Mouse (Mus musculus) embryo, embryonic 10 days (tissue): ENCODE measurements around the gene Alppl2.

ENCODE experiments used
- DNase-seq: peaks from one replicate; pipeline ENCODE4 v3.0.0-alpha.2; 2015; ENCODE audit warnings: low spot score

The Alppl2 gene

GRCm38 (mm10) chr1:87089828-87090227 lies at the start of gene Alppl2:
TSS of gene Alppl2 (minus strand) at chr1:87089928.
- no peak for DNase-seq

GRCm38 (mm10) chr1:87131803-87132202 lies 42.1 kb upstream of the Alppl2 start:
- DNase-seq: no peak

GRCm38 (mm10) chr1:87127206-87128030 lies 37.7 kb upstream of the Alppl2 start:
- DNase-seq: no peak

GRCm38 (mm10) chr1:87124673-87125072 lies 34.9 kb upstream of the Alppl2 start, which contains the start of gene Akp3:
TSS of gene Akp3 (plus strand) at chr1:87124973.
- no peak for DNase-seq

- DNase-seq: no peak
Measured at GRCm38 (mm10) chr1:87114784-87115183, 25.1 kb upstream of the Alppl2 start.

GRCm38 (mm10) chr1:87111719-87112354 lies 22.1 kb upstream of the Alppl2 start:
- DNase-seq: peak; percentile 40

GRCm38 (mm10) chr1:87108564-87108963 lies 18.8 kb upstream of the Alppl2 start:
- no peak for DNase-seq

- no peak for DNase-seq
Measured at GRCm38 (mm10) chr1:87106536-87106935, 16.8 kb upstream of the Alppl2 start.

GRCm38 (mm10) chr1:87103936-87104335 lies 14.2 kb upstream of the Alppl2 start:
- no peak for DNase-seq

GRCm38 (mm10) chr1:87102114-87102513 lies 12.4 kb upstream of the Alppl2 start:
- no peak for DNase-seq

GRCm38 (mm10) chr1:87101411-87101810 lies 11.7 kb upstream of the Alppl2 start, which contains the start of gene Alpi:
TSS of gene Alpi (minus strand) at chr1:87101606.
- no peak for DNase-seq

- DNase-seq: peak; percentile 81
Measured at GRCm38 (mm10) chr1:87098358-87098975, 8.7 kb upstream of the Alppl2 start.

- DNase-seq: no peak
Measured at GRCm38 (mm10) chr1:87095642-87096041, 5.9 kb upstream of the Alppl2 start.

GRCm38 (mm10) chr1:87089251-87089650 lies 477 bp downstream of the Alppl2 start:
- DNase-seq: no peak

GRCm38 (mm10) chr1:87086964-87087363 lies 2.8 kb downstream of the Alppl2 start:
- no peak for DNase-seq

GRCm38 (mm10) chr1:87086196-87086595 lies 3.5 kb downstream of the Alppl2 start:
- DNase-seq: no peak

- no peak for DNase-seq
Measured at GRCm38 (mm10) chr1:87073776-87074175, 16.0 kb downstream of the Alppl2 start.

GRCm38 (mm10) chr1:87070720-87071119 lies 19.0 kb downstream of the Alppl2 start:
- peak; percentile 60 for DNase-seq

GRCm38 (mm10) chr1:87060913-87061312 lies 28.8 kb downstream of the Alppl2 start:
- no peak for DNase-seq

GRCm38 (mm10) chr1:87059042-87059665 lies 30.6 kb downstream of the Alppl2 start:
- DNase-seq: no peak

GRCm38 (mm10) chr1:87057075-87057474 lies 32.7 kb downstream of the Alppl2 start:
- no peak for DNase-seq

GRCm38 (mm10) chr1:87051369-87051768 lies 38.4 kb downstream of the Alppl2 start:
- DNase-seq: no peak
